Mouse (Mus musculus): ENCODE measurements around the gene Nipa2. TPM values are rescaled to one million over a fixed set of nuclear protein-coding genes. Genes with fewer than 3 reads are reported as not detected.

The Nipa2 gene
- polyA plus RNA-seq, 1 experiment from 2014 or later: 54.5 TPM

GRCm38 (mm10) chr7:55981511-55981910 is 19.2 kb upstream of the Nipa2 start:
- Histone ChIP-seq H3K27me3 (replicated peaks) (no peaks in the 10 kb centered on the region), H3K4me1 (peaks cover 2% of the 10 kb centered on the region; the same call in 1 of the 2 replicates), H3K9me3 (no peaks in the 10 kb centered on the region), H3K4me3 (no peak overlapping the region), H3K4me2 (replicated peaks) (no peak overlapping the region), H3K36me3 (peaks cover 13% of the 10 kb centered on the region), H3K27ac (no peak overlapping the region), H3K9ac (no peak overlapping the region)
- no peak for ATAC-seq (ENCODE audit: low FRiP score, low read depth)
- WGBS: 93% methylated on average over 2 of the region's 2 CpGs

DNA sequence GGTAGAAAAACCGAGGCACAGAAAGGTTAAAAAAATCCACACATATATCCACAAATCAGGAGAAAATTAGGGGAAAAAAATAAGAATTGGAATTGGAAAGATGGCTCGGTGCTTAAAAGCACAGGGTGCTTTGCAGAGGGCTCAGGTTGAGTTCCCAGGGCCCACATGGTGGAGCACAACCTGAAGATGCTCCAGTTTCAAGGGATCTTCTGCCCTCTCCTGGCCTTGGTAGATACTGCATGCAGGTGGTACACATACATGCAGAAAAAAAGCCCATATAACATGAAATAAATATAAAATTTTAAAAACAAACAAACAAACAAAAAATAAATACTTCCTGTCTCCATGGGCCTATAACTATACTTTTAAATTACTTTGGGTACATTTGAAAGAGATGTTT is 12.2 kb upstream of the Nipa2 start:
- Histone ChIP-seq H3K4me2 (replicated peaks) (no peak overlapping the region), H3K9me3 (no peaks in the 10 kb centered on the region), H3K4me3 (no peak overlapping the region), H3K9ac (no peak overlapping the region), H3K4me1 (no peaks in the 10 kb centered on the region), H3K27me3 (replicated peaks) (no peaks in the 10 kb centered on the region), H3K36me3 (peaks cover 8% of the 10 kb centered on the region), H3K27ac (no peak overlapping the region)
- no peak for ATAC-seq (ENCODE audit: low FRiP score, low read depth)
- WGBS: 97% methylated on average over 2 of the region's 2 CpGs

GRCm38 (mm10) chr7:55969415-55969814 is 7.1 kb upstream of the Nipa2 start:
- Histone ChIP-seq H3K27ac (no peak overlapping the region), H3K9me3 (no peaks in the 10 kb centered on the region), H3K9ac (no peak overlapping the region), H3K36me3 (no peaks in the 10 kb centered on the region; the same call in 1 of the 2 replicates), H3K4me1 (no peaks in the 10 kb centered on the region), H3K4me3 (no peak overlapping the region), H3K27me3 (replicated peaks) (no peaks in the 10 kb centered on the region), H3K4me2 (replicated peaks) (no peak overlapping the region)
- no peak for ATAC-seq (ENCODE audit: low FRiP score, low read depth)
- WGBS: 92% methylated on average over 1 of the region's 1 CpGs

DNA sequence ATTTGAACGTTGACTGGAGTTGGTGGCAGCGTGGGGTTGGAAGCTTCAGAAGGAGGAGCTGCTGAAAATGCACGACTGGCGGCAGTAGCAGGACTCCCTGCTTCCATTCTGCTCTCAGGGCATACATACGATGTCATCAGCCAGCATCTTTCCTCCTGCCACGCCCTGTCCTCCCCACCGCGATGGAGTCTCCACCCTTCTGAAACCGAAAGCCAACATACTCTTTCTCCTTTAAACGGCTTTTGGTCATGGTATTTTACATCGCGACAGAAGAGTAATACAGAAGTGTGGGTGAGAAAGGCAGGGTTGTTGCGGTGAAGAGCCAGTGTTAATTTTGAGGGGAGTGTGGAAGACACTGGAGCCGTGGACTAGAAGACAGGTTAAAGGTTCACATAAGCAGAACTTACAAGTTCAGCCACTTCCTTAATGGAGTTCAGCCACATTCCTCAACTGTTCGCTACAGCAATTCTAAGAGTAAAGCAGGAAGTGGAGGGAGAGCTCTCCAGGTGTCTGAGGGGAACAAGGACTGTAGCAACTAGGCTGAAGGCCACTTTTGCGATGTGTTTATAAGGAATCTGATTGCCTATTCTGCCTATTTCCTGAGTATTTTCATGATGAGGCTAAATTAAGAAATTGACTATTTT is 6.1 kb upstream of the Nipa2 start:
- Histone ChIP-seq H3K27me3 (replicated peaks) (no peaks in the 10 kb centered on the region), H3K9ac (no peak overlapping the region; the same call in 1 of the 2 replicates), H3K4me3 (no peak overlapping the region), H3K36me3 (no peaks in the 10 kb centered on the region), H3K4me2 (replicated peaks) (peak overlapping the region; percentile 36; the same call in 1 of the 2 replicates), H3K4me1 (no peaks in the 10 kb centered on the region), H3K9me3 (no peaks in the 10 kb centered on the region), H3K27ac (no peak overlapping the region)
- ATAC-seq (ENCODE audit: low FRiP score, low read depth): no peak
- WGBS: 47% methylated on average over 16 of the region's 16 CpGs

DNA sequence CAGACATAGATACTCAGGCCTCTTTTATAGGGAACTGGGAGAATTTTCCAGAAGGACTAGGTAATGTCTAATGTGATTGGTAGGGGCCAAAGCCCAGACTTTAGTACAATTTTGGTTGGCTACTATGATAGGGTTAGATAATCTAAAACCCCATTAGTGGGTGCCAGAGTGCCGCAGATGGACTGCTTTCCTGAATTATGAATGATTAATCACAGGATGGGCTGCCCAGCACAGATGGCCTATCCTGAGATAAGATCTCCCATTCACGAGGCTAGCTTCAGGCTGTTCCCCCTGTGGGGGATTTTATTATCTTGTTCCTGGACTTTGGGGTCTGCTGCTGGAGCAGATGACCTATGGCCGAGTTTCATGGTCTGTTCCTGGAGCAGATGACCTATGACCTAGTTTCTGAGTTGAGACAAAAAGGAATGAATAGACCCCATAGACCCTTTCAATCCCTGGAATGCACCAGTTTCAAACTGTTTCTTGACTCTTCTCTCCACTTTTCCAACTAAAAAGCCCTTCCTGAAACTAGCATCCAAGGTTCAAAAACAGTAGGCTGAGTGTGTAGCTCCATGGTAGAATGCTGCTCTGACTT is 4.7 kb upstream of the Nipa2 start:
- no peaks in the 10 kb centered on the region for H3K9me3 ChIP-seq
- 28% methylated on average over 3 of the region's 3 CpGs for WGBS
- H3K4me1 ChIP-seq: no peaks in the 10 kb centered on the region
- no peak overlapping the region for H3K27ac ChIP-seq
- no peak overlapping the region for H3K4me2 ChIP-seq (replicated peaks)
- H3K36me3 ChIP-seq: no peaks in the 10 kb centered on the region
- no peak for ATAC-seq (ENCODE audit: low FRiP score, low read depth)
- H3K4me3 ChIP-seq: no peak overlapping the region
- no peak overlapping the region for H3K9ac ChIP-seq
- no peaks in the 10 kb centered on the region for H3K27me3 ChIP-seq (replicated peaks)

- Histone ChIP-seq H3K4me1 (no peaks in the 10 kb centered on the region), H3K27me3 (replicated peaks) (no peaks in the 10 kb centered on the region), H3K9me3 (no peaks in the 10 kb centered on the region), H3K9ac (no peak overlapping the region), H3K36me3 (no peaks in the 10 kb centered on the region), H3K27ac (no peak overlapping the region), H3K4me2 (replicated peaks) (no peak overlapping the region), H3K4me3 (no peak overlapping the region)
- no peak for ATAC-seq (ENCODE audit: low FRiP score, low read depth)
- WGBS: 93% methylated on average over 1 of the region's 1 CpGs
Observed at GRCm38 (mm10) chr7:55960506-55960905, 1.8 kb downstream of the Nipa2 start.

GRCm38 (mm10) chr7:55959801-55960200 is 2.5 kb downstream of the Nipa2 start:
- no peak for ATAC-seq (ENCODE audit: low FRiP score, low read depth)
- Histone ChIP-seq H3K27ac (no peak overlapping the region), H3K27me3 (replicated peaks) (no peaks in the 10 kb centered on the region), H3K9me3 (no peaks in the 10 kb centered on the region), H3K4me2 (replicated peaks) (no peak overlapping the region), H3K9ac (no peak overlapping the region), H3K4me3 (no peak overlapping the region), H3K4me1 (no peaks in the 10 kb centered on the region), H3K36me3 (peaks cover under 1% of the 10 kb centered on the region; the same call in 1 of the 2 replicates)
- 98% methylated on average over 3 of the region's 3 CpGs for WGBS

- 97% methylated on average over 4 of the region's 4 CpGs for WGBS
Observed at GRCm38 (mm10) chr7:55957916-55958315, 4.4 kb downstream of the Nipa2 start.

GRCm38 (mm10) chr7:55957178-55957577 is 5.1 kb downstream of the Nipa2 start:
- H3K27me3 ChIP-seq (replicated peaks): no peaks in the 10 kb centered on the region
- WGBS: 92% methylated on average over 3 of the region's 3 CpGs
- no peak overlapping the region for H3K9ac ChIP-seq
- H3K27ac ChIP-seq: no peak overlapping the region
- no peak for ATAC-seq (ENCODE audit: low FRiP score, low read depth)
- H3K4me1 ChIP-seq: no peaks in the 10 kb centered on the region
- no peak overlapping the region for H3K4me3 ChIP-seq
- peaks cover 11% of the 10 kb centered on the region for H3K36me3 ChIP-seq
- H3K9me3 ChIP-seq: peaks cover 7% of the 10 kb centered on the region; the same call in 1 of the 2 replicates
- no peak overlapping the region for H3K4me2 ChIP-seq (replicated peaks)

More at GRCm38 (mm10) chr7:55957916-55958315, 4.4 kb downstream of the Nipa2 start:
- H3K9ac ChIP-seq: no peak overlapping the region
- no peaks in the 10 kb centered on the region for H3K4me1 ChIP-seq
- ATAC-seq (ENCODE audit: low FRiP score, low read depth): no peak
- H3K27ac ChIP-seq: no peak overlapping the region
- H3K27me3 ChIP-seq (replicated peaks): no peaks in the 10 kb centered on the region
- no peak overlapping the region for H3K4me3 ChIP-seq
- peaks cover 11% of the 10 kb centered on the region for H3K36me3 ChIP-seq
- peaks cover 7% of the 10 kb centered on the region; the same call in 1 of the 2 replicates for H3K9me3 ChIP-seq
- no peak overlapping the region for H3K4me2 ChIP-seq (replicated peaks)

GRCm38 (mm10) chr7:55956054-55956453 is 6.2 kb downstream of the Nipa2 start:
- H3K4me2 ChIP-seq (replicated peaks): no peak overlapping the region
- no peak for ATAC-seq (ENCODE audit: low FRiP score, low read depth)
- no peak overlapping the region for H3K4me3 ChIP-seq
- 96% methylated on average over 2 of the region's 2 CpGs for WGBS
- H3K9me3 ChIP-seq: peaks cover 7% of the 10 kb centered on the region; the same call in 1 of the 2 replicates
- H3K27ac ChIP-seq: no peak overlapping the region
- peaks cover 11% of the 10 kb centered on the region for H3K36me3 ChIP-seq
- no peaks in the 10 kb centered on the region for H3K4me1 ChIP-seq
- H3K9ac ChIP-seq: no peak overlapping the region
- no peaks in the 10 kb centered on the region for H3K27me3 ChIP-seq (replicated peaks)

- no peaks in the 10 kb centered on the region for H3K27me3 ChIP-seq (replicated peaks)
- no peaks in the 10 kb centered on the region for H3K9me3 ChIP-seq
- WGBS: 92% methylated on average over 4 of the region's 4 CpGs
- peaks cover 9% of the 10 kb centered on the region; the same call in 1 of the 2 replicates for H3K36me3 ChIP-seq
- H3K4me1 ChIP-seq: no peaks in the 10 kb centered on the region
- no peak for ATAC-seq (ENCODE audit: low FRiP score, low read depth)
- H3K27ac ChIP-seq: no peak overlapping the region
- H3K4me3 ChIP-seq: no peak overlapping the region
- H3K4me2 ChIP-seq (replicated peaks): no peak overlapping the region
- no peak overlapping the region for H3K9ac ChIP-seq
Observed at GRCm38 (mm10) chr7:55938341-55938740, 23.9 kb downstream of the Nipa2 start.

DNA sequence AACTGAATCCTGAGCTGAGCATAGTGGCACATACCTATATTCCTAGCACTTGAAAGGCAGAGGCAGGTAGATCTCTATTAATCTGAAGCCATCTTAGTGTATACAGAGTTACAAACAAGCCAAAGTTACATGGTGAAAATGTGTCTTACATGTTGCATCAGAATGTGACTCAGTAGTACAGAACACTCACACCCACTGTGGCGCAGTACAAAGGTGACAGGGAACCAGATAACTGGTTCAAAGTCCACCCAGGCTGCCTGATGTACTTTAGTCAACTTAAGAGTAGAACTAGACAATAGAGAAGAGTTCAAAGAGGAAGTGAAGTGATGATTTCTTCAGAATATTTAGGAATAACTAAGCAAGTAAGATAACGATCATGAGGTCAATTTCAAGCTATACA is 27.3 kb downstream of the Nipa2 start:
- H3K4me3 ChIP-seq: no peak overlapping the region
- H3K9me3 ChIP-seq: no peaks in the 10 kb centered on the region
- H3K4me1 ChIP-seq: no peaks in the 10 kb centered on the region
- no peaks in the 10 kb centered on the region for H3K27me3 ChIP-seq (replicated peaks)
- no peak overlapping the region for H3K27ac ChIP-seq
- WGBS: 96% methylated on average over 2 of the region's 2 CpGs
- no peak for ATAC-seq (ENCODE audit: low FRiP score, low read depth)
- no peak overlapping the region for H3K4me2 ChIP-seq (replicated peaks)
- peaks cover 10% of the 10 kb centered on the region for H3K36me3 ChIP-seq
- H3K9ac ChIP-seq: no peak overlapping the region

DNA sequence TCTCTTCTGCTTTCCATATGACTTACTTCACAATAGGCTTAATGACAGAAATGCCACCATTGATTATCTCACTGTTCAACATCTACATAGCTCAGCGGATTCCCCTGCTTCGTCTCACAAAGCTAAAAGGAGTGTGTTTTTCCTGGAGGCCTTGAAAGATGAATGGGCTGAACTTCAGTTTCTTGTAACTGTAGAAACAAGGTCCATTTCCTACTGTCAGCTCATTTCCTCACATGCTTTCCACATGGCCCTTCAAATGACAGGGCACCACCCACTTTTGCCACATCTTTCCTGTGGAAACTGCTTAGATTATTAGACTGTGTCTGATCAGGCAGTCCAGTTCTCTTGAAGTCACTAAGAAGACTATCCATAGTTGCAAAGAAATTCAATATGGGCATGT is 33.6 kb downstream of the Nipa2 start:
- Histone ChIP-seq H3K4me2 (replicated peaks) (no peak overlapping the region), H3K36me3 (peaks cover 38% of the 10 kb centered on the region), H3K27ac (no peak overlapping the region), H3K27me3 (replicated peaks) (no peaks in the 10 kb centered on the region), H3K9ac (no peak overlapping the region), H3K9me3 (no peaks in the 10 kb centered on the region), H3K4me3 (no peak overlapping the region), H3K4me1 (no peaks in the 10 kb centered on the region)
- no peak for ATAC-seq (ENCODE audit: low FRiP score, low read depth)
- 81% methylated on average over 2 of the region's 2 CpGs for WGBS

All from neural tube, embryonic 12.5 days (tissue).